Mouse (Mus musculus) lung, postnatal 0 days (tissue): ENCODE data around the gene Il11ra1.
"Not testable (repeated sequence)": the region's sequence is repeated elsewhere in the genome, so short reads cannot be mapped to it uniquely, and the experiment has no call there.

ENCODE experiments used
- CTCF ChIP-seq: IDR thresholded peaks from 2 replicates; pipeline ENCODE4 v1.5.1; 2016; ENCODE audit warnings: antibody characterized with exemption, mild to moderate bottlenecking
- EP300 ChIP-seq: IDR thresholded peaks from 2 replicates; pipeline ENCODE4 v1.6.1; 2016; ENCODE audit warnings: antibody characterized with exemption, mild to moderate bottlenecking, control low read depth

DNA sequence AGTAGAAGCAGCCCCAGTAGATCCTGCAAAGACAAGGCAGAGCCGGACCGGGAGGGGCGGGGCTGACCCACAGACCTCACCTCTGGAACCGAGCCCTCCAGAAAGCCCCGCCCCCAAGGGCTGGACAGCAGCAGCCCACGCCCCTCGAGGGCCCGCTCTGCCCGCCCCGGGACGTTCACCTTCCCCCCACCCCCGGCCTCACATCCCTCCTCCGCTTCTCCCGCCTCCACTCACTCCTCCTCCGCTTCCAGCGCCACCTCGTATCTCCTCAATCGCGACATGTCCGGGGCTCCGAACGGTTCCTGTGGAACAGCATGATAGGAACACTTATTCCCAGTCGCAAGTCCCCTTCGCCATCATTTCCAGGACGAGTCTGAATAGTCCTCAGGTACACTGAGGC, 73.7 kb downstream of the Il11ra1 start:
- TF ChIP-seq CTCF, EP300: not testable (repeated sequence)
